Mouse (Mus musculus): ENCODE data around the gene Wdpcp.

The Wdpcp gene

GRCm38 (mm10) chr11:21569456-21570108 is 2.5 kb upstream of the Wdpcp start:
- DNase-seq (ENCODE audit: low spot score) = peak; percentile 37

- no peak for DNase-seq (ENCODE audit: low spot score)
Measured at GRCm38 (mm10) chr11:21570109-21570474, 1.9 kb upstream of the Wdpcp start.

DNA sequence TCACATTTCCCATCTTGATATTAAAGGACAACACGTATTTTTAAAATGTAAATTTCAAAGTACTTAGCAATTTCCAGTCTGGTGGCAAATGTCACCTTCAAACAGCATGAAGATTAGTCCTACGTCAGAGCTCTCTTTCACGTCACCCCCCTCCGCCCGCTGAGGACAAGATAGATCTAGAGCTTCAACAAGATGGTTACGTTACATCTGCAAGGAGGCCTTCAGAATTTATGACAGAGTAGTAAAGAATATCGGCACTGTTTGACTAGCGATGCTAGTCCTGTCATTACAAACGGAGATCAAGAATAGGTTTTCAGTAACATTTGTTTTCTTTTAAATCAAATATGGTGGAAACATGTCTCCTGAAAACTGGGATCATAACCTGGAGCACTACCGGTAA is 1.1 kb upstream of the Wdpcp start:
- DNase-seq (ENCODE audit: low spot score) = peak; percentile 63

GRCm38 (mm10) chr11:21581472-21581871 is 9.4 kb downstream of the Wdpcp start:
- DNase-seq (ENCODE audit: low spot score) = no peak

- DNase-seq (ENCODE audit: low spot score) = no peak
Measured at GRCm38 (mm10) chr11:21583286-21583685, 11.3 kb downstream of the Wdpcp start.

DNA sequence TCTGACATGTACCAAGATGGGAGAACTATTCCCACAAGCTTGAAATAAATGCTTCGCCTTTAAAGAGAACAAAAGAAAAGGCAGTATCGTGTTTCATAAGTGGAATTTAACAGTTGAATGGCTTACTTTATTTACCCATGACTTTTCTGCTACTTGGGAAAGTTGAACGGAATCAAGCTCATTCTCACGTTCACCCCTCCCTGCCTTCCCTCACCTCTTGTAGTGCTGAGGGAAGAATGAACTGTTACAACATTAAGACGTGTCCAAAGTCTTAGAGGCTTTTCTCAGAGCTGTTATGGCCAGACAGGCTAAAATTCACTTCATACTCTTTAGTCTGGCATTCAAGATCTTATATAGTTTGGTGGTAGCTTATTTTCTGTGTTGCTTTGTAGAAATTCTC is 30.5 kb downstream of the Wdpcp start:
- no peak for DNase-seq (ENCODE audit: low spot score)

- no peak for DNase-seq (ENCODE audit: low spot score)
Measured at GRCm38 (mm10) chr11:21615915-21616314, 43.9 kb downstream of the Wdpcp start.

DNA sequence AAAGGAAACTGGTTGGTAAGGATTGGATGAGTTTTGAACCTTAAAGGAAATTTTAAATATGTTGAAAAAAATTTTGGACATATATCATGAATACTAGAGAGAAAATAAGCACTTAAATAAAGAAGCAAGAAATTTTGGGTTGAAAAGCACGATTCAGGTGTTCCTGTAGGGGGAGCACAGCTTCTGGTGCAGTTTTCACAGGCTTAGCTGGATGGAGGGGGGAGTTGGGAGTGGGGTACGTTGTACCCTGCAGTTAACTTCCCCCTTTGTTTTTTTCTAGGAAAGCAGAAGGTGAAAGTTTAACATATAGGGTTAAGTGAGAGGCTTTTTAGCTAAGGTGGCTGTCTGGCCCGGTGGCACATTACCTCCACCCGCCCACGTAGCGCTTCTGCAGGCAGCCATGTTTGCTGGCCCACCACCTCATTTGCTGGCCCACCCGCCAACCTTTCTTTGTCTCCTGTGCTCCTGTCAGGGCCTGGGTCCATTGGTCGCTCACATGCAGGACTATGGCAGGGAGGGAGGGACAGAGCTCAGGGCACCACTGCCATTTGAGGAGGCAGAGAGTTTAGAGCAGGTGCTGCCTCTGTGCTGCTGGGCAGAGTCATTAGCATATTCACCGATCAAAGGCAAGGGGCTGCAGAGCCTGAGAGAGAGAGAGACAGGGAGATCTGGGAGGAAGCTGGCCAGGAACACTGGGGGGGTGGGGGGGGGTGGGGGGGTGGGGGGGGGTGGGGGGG is 62.3 kb downstream of the Wdpcp start:
- DNase-seq (ENCODE audit: low spot score) = no peak

GRCm38 (mm10) chr11:21638341-21638740 is 66.3 kb downstream of the Wdpcp start:
- no peak for DNase-seq (ENCODE audit: low spot score)

DNA sequence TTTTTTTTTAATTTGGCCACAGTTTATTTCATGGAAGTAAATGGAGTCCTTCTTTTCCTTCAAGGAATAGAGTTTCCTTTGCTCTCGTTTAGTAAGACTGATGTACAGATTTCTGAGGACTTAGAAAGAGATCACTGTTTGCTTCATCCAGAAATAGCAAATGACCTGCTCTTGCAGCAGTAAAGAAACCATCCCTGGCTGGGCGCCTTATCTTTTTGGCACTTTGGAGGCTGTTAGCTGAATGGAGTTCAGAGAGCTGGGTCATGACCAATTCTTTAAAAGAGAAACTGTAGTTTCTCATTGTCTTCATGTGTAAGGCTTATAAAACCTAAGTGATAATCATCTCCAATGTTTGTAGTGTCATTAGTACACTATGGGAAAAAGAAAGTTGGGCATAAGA is 67.5 kb downstream of the Wdpcp start:
- no peak for DNase-seq (ENCODE audit: low spot score)

DNA sequence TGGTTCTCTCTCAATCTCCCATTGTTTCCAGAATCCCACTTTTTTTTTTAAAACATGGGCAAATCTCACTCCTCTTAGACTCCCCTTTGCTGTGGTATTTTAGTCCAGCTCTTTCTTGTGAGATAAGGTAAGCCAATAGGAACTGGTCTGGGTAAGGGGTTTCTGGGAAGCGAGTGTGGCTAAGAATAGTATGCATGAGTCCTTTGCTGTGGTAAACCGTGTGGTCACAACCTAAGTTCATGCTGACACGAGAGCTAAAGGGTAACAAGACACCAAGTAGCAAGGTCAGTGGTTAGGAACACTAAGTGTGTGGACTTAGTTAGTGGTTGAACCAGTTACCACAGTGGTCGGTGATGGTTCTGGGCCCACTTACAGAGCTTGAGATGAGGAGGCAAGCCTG is 72.2 kb downstream of the Wdpcp start:
- DNase-seq (ENCODE audit: low spot score) = no peak

- DNase-seq (ENCODE audit: low spot score) = no peak
Measured at GRCm38 (mm10) chr11:21646136-21646535, 74.1 kb downstream of the Wdpcp start.

GRCm38 (mm10) chr11:21658985-21659384 is 87.0 kb downstream of the Wdpcp start:
- DNase-seq (ENCODE audit: low spot score) = peak; percentile 10

GRCm38 (mm10) chr11:21677034-21677433 is 105.0 kb downstream of the Wdpcp start:
- no peak for DNase-seq (ENCODE audit: low spot score)

DNA sequence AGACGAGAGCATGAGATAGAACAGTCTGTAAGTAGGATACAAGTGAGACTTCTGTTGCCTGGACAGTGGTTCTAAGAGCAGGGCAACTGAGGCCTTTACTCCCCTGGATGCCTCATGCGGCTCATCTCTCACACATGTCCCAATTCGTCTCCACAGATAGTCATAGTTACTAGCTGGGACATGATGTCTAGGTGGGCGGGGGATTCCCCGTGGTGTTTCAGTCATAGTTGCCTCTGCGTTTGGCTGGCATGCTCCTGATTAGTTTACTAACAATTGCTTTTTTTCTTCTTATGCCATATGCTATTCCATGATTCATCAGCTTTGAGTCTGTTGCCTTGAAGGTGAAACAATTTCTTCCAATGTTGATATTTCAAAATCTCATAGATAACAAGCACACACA is 116.4 kb downstream of the Wdpcp start:
- DNase-seq (ENCODE audit: low spot score) = no peak

- no peak for DNase-seq (ENCODE audit: low spot score)
Measured at GRCm38 (mm10) chr11:21690730-21691129, 118.7 kb downstream of the Wdpcp start.

- no peak for DNase-seq (ENCODE audit: low spot score)
Measured at GRCm38 (mm10) chr11:21694087-21694486, 122.1 kb downstream of the Wdpcp start.

GRCm38 (mm10) chr11:21697642-21698041 is 125.6 kb downstream of the Wdpcp start:
- no peak for DNase-seq (ENCODE audit: low spot score)

GRCm38 (mm10) chr11:21713508-21713907 is 141.5 kb downstream of the Wdpcp start:
- no peak for DNase-seq (ENCODE audit: low spot score)

GRCm38 (mm10) chr11:21714065-21714464 is 142.0 kb downstream of the Wdpcp start:
- DNase-seq (ENCODE audit: low spot score) = no peak

- DNase-seq (ENCODE audit: low spot score) = no peak
Measured at GRCm38 (mm10) chr11:21726329-21726728, 154.3 kb downstream of the Wdpcp start.

GRCm38 (mm10) chr11:21729056-21729455 is 157.0 kb downstream of the Wdpcp start:
- no peak for DNase-seq (ENCODE audit: low spot score)

DNA sequence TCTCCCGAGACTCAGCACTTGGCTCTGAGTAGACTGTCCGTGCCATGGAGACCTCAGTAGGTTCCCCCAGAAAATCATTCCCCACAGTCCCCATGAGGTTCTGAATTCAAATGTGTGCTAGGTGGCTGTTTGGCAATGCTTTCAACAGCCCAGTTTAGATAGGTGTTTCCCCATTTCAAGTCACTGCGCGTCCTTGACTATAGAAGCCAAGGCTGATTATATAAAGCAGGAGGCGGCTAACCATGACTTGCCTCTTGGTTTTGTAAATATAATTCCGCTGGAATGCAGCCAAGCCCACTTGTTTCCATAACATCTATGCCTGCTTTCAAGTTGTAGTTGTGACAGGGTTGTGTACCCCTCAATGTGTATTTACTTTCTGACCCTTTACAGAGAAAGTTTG is 157.9 kb downstream of the Wdpcp start:
- no peak for DNase-seq (ENCODE audit: low spot score)

DNA sequence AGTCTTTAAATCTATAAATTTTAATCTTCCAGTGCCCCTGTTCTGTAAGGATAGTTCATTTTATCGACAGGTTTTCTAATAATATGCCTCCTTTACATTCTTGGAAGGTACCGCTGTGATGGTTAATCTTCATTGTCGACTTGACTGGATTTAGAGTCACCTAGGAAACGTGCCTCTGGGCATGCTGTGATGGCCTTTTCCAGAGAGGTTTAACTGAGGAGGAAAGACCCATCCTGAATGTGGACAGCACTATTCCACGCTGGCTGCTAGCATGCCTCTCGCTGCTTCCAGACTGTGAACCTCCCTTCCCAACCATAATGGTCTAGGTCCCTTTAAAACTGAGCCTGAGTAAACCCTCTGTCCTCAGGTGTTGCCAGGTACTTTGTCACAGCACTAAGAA is 163.2 kb downstream of the Wdpcp start:
- no peak for DNase-seq (ENCODE audit: low spot score)
